Mouse (Mus musculus): Measurements from ENCODE around the gene Acat3. TPM values are rescaled to one million over a fixed set of nuclear protein-coding genes. Genes with fewer than 3 reads are reported as not detected.
"Not testable (repeated sequence)": the region's sequence is repeated elsewhere in the genome, so short reads cannot be mapped to it uniquely, and the experiment has no call there.

The Acat3 gene
- not detected for total RNA-seq (2021)
- long read RNA-seq, experiment 1 = 0 reads
- long read RNA-seq, experiment 2 = 0 reads

GRCm38 (mm10) chr17:12940151-12940805 lies at the start of gene Acat3:
Acat3 (minus strand) TSS chr17:12940600.
- intact Hi-C loops (cut with DNase I; ENCODE audit: low total_unique reads) = no loop called here
- DNase-seq = peak; percentile 23

DNA sequence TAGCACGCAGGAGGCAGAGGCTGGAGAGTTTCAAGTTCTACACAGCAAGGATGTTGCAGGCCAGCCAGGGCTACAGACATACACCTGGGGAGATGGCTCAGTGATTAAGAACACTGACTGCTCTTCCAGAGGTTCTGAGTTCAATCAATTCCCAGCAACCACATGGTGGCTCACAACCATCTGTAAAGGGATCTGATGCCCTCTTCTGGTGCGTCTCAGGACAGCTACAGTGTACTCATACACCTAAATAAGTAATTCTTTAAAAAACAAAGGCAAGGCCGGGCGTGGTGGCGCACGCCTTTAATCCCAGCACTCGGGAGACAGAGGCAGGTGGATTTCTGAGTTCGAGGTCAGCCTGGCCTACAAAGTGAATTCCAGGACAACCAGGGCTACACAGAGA lies 47.7 kb upstream of the Acat3 start:
- intact Hi-C loops (cut with DNase I; ENCODE audit: low total_unique reads) = loop anchor here (10.0 kb wide), 1 partner anchor 73 kb away; the partner anchor contains the start of genes Mrpl18, Pnldc1 and Tcp1
- DNase-seq = not testable (repeated sequence)

DNA sequence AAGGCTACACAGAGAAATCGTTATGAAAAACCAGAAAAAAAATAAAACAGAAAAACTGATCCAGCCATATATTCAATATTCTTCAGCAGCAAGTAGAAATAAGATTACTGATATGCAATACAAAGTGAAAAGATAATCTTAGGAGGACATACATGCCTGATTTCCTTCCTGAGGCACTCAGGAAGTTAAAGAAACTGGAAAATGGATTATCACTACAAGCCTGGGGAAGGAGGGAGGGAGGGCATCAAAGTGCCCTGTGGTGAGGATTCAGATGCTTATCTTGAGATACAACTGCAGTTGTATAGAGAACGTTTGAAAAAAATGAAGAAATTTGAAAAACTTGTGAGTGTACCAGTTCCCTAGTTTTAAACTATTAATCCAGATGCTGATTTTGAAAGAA lies 43.6 kb upstream of the Acat3 start:
- DNase-seq = no peak
- intact Hi-C loops (cut with DNase I; ENCODE audit: low total_unique reads) = loop anchor here (10.0 kb wide), 1 partner anchor 69 kb away; the partner anchor contains the start of genes Mrpl18, Pnldc1 and Tcp1

GRCm38 (mm10) chr17:12978546-12978945 lies 38.1 kb upstream of the Acat3 start:
- intact Hi-C loops (cut with DNase I; ENCODE audit: low total_unique reads) = no loop called here
- no peak for DNase-seq

DNA sequence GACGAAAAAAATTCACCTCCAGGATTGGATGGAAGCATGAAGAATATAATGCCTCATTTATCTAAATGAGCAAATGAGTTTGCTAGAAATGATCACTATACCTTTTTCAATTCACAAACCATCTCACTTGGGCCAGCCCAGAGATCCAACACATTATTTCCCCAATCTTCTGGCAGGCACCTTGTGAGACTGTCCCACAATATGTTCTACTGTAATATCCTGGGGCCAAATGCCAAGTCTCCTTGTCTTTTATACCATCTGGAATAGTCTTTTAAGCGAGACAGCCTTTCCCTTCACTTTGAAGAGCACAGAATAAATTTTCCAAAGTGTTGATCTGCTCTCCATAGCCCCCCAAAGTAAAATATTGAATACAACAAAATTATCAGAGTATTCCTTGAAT lies 33.5 kb upstream of the Acat3 start:
- intact Hi-C loops (cut with DNase I; ENCODE audit: low total_unique reads) = no loop called here
- DNase-seq = no peak

GRCm38 (mm10) chr17:12967173-12967572 lies 26.8 kb upstream of the Acat3 start:
- DNase-seq = no peak
- intact Hi-C loops (cut with DNase I; ENCODE audit: low total_unique reads) = no loop called here

DNA sequence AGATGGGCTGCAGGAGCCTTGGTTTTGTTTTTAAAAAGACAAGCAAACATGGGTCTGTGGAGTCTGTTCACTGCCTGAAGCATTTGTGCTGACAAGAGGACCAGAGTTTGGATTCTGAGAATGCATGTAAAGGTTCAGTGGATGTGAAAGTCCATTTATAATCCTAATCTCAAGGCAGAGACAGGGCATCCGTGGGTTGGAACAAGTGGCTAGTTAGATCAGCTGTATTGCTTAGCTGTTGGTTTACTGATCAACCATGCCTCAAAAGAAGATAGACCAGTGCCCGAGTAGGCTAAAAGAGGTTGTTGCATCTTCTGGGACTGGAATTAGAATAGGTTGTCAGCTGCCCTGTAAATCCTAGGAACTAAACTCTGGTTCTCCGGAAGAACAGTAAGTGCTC lies 23.1 kb upstream of the Acat3 start:
- DNase-seq = no peak
- intact Hi-C loops (cut with DNase I; ENCODE audit: low total_unique reads) = no loop called here

DNA sequence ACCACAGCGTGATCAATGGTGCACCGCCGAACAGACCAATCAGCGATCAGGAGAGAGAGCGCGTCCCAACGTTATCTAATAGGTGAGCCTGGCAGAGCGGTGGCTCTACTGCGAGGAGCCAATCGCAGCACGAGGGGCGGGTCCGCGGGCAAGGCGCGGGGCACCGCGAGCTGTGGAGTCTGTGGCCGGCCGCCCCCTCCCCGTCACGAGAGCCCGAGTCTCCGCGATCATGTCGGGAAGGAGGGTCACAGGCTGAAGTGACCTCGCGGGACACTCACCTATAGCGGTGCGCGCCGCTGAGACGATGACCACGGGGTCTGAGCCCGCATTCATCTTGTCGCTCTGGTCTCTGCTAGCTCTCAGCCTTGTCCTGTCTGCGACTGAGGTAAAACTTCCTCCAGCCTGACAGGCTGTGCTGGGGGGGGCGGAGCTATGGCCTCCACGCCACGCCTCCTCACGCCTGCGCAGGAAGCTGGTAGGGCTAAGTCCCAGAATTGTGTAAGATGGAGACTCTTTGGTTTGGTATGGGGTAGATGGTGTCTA lies 20.0 kb upstream of the Acat3 start, which contains the start of gene Acat2:
Acat2 (minus strand) TSS at position 417 of the 543 bp plus-strand sequence.
- peak; percentile 92 for DNase-seq
- intact Hi-C loops (cut with DNase I; ENCODE audit: low total_unique reads) = no loop called here

DNA sequence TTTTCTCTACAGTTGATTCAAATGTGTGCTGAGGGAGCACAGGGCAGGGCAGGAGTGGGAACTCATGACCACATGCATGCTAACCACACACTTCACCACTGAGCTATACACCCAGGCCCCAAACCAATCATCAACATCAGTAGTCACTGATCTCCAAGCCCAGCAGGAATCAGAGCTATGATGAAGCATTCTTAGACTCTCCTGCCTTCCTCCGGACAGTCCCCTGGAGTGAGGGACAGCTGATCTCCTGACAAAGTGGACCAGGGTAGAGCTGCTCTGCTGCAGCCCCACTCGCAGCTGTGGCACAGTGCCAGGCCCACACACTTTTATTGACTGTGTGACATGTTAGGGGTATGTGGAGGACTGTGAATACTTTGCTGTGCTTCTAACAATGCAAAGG lies 19.0 kb upstream of the Acat3 start:
- intact Hi-C loops (cut with DNase I; ENCODE audit: low total_unique reads); DNase-seq: not testable (repeated sequence)

DNA sequence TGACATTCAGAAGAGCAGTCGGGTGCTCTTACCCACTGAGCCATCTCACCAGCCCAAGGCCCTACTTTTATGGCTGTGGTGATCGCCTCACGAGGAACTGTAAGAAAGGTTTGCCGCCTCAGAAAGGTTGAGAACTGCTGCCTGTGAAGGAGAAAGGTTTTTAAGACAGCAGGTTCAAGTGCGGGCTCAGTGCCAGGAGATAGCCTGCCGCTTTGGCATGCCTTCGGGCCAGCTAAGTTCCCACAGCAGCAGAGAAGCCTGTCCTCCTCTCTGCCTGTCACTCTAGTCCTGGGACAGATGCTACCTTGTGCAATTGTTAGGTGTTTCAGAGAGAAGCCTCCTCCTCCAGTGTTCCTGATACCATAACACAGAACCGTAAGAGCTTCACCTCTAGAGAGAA lies 16.3 kb upstream of the Acat3 start:
- intact Hi-C loops (cut with DNase I; ENCODE audit: low total_unique reads) = no loop called here
- DNase-seq = no peak

DNA sequence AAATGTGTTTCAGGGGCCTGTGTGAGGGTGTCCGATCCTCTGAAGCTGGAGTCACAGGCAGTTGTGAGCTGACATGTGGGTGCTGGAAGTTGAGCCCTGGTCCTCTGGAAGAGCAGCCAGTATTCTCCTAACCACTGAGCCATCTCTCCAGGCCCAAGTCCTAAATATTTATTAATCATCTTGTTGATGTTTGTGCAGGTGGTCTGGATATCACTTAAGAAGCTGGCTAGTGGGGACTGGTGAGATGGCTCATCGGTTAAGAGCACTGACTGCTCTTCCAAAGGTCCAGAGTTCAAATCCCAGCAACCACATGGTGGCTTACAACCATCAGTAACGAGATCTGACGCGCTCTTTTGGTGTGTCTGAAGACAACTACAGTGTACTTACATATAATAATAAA lies 9.3 kb upstream of the Acat3 start:
- intact Hi-C loops (cut with DNase I; ENCODE audit: low total_unique reads) = no loop called here
- no peak for DNase-seq

GRCm38 (mm10) chr17:12942459-12943162 lies 2.2 kb upstream of the Acat3 start:
- DNase-seq = no peak
- intact Hi-C loops (cut with DNase I; ENCODE audit: low total_unique reads) = no loop called here

DNA sequence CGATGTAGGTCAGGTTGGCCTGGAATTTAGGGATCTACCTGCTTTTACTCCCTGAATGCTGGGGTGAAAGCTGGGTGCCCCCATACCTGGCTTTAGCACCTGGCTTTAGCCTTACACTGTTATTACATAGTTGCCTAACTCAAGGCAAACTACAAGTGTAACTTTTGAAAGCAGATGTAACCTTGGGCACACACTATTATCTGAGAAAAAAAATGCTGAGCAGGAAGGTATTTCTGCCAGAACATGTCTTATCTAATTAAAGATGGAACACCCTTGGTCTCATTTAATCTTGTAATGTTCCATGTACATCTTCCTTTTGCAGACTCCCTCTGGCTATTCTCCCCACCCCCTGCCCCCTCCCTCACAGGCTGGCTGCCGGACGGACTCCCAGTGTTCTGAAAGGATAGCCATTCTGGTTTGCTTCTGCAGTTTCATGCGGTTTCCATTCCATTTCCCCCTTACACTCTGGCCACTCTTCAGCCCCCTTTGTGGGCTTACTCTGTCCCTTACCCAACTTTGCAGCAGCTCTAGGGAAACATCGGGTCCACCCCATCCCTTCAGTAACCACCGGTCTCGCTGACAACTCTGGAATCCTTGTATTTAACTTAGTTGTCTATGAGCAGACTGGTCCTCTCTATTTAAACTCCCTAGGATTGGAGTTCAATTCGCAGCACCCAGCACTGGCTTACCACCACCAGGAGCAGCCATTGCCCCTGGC lies 1.3 kb upstream of the Acat3 start:
- DNase-seq = no peak
- intact Hi-C loops (cut with DNase I; ENCODE audit: low total_unique reads) = no loop called here

- intact Hi-C loops (cut with DNase I; ENCODE audit: low total_unique reads); DNase-seq: not testable (repeated sequence)
These were observed 837 bp downstream of the Acat3 start for GRCm38 (mm10) chr17:12939377-12940148.

DNA sequence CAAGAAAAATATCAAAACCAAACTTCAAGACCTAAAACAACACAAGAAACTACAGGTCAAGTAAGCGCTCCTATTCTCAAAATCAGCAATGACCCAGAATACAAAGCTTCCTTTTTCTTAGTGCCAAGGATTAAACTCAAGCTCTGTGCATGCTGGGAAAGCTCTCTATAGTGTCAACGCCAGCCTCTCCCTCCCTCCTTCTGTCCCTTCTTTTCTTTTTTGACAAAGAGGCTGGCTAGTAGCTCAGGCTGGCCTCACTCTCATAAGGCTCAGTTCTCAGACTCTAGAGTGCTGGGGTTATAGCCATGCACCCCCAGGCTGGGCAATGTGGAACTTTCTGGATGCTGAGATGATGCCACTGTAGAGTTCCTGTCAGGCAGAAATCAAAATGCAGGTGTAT lies 2.3 kb downstream of the Acat3 start:
- intact Hi-C loops (cut with DNase I; ENCODE audit: low total_unique reads) = no loop called here
- DNase-seq = no peak

DNA sequence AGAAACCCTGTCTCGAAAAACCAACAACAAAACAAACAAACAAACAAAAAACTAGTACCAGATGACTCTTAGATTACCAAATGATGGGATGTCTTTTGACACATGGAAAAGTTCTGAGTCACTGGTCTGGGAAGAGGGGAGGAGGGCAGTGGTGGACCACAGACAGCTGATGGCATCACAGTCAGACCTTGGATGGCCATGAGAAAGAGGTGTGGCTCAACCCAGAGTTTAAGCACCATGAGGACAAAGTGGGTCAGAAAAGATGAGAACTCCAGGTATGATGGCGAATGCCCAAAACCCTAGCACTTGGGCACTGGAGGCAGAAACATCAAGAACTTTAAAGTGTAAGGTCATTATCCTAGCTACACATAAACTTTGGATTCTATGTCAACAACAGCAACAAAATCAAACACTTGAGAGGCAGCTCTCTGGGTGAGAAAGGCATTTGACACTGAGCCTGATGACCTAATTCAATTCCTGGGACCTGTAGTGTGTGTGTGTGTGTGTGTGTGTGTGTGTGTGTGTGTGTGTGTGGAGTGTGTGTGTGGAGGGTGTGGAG lies 2.9 kb downstream of the Acat3 start:
- intact Hi-C loops (cut with DNase I; ENCODE audit: low total_unique reads) = no loop called here
- DNase-seq = no peak

DNA sequence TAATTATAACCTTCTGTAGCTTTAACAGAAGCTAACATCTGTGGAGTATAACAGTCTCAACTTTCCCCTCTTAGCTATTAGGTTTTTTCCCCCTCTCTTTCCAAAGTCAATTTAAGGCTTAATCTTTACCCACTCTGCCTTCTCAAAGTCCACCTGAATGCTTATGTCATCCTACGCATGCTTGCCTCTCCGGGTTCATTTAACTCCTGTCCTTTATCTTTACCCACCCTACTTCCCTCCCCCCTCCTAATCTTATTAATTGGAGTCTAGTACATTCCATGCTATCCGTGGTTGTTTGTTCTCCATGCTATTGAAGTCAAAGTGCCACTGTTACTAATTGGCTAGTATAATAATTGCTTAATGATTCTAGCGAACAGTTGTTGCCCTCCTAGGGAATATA lies 4.7 kb downstream of the Acat3 start:
- DNase-seq = no peak
- intact Hi-C loops (cut with DNase I; ENCODE audit: low total_unique reads) = no loop called here

DNA sequence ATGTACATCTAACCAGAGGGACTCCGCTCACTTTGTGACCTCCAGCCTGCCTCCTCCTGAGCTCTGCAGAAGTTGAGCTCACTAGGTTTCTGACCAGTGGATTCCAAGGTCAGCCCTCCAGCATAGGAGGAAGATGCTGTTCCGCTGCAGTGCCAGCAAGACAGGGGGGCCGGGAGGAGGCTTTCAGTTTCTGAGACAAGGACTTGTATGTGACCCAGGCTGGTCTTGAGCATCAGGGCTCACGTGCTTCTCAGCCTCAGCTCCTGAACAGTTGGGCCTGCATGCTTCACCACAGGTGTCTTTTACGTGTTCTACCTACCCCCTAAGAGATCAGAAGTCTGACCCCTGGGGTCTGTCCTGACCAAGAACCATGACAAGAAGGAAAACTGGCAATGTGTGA lies 8.8 kb downstream of the Acat3 start:
- DNase-seq; intact Hi-C loops (cut with DNase I; ENCODE audit: low total_unique reads): not testable (repeated sequence)

DNA sequence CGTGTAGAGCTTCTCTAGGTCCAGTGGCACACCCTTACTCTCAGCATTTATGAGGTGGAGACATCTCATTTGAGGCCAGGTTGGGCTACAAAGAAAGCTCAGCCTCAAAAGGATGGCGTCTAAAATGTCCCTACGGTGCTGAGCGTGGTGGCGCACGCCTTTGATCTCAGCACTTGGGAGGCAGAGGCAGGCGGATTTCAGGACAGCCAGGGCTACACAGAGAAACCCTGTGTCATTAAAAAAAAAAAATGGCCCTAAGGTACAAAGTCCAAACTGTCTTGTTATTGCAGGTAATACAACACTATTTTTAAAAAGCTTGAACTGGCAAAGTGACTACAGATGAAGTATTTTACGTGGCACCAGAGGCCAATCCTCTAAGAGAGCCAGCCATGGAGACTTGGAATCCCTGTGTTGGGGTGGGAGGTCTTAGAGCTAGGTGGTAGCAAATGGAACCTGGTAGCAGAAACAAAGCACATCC lies 14.7 kb downstream of the Acat3 start:
- intact Hi-C loops (cut with DNase I; ENCODE audit: low total_unique reads) = no loop called here
- no peak for DNase-seq
